Mouse (Mus musculus) liver, embryonic 14.5 days (tissue): ENCODE data around the gene Rnf149.

Experiments
- CTCF ChIP-seq: IDR thresholded peaks from 2 replicates; pipeline ENCODE4 v1.5.1; 2016; ENCODE audit warnings: antibody characterized with exemption, low read depth, control low read depth
- EP300 ChIP-seq: IDR thresholded peaks from 2 replicates; pipeline ENCODE4 v1.6.1; 2016; ENCODE audit warnings: antibody characterized with exemption, low read depth

- no peak for TF ChIP-seq CTCF
- no peak for TF ChIP-seq EP300
These were observed 6.0 kb upstream of the Rnf149 start for GRCm38 (mm10) chr1:39583173-39583572.
